ENCODE assay signal across 17 mouse cellular contexts in genomic region chr6:87069195-87069900, GRCm38 (mm10). TPM values are rescaled to one million over a fixed set of nuclear protein-coding genes. Genes with fewer than 3 reads are reported as not detected.
DNase-seq lines count a peak whose midpoint lies in the region; ATAC-seq and TF ChIP-seq lines count a peak whose summit lies in the region.
"Had no signal": no experiment of that assay in that cellular context is flagged by ENCODE, and none has a peak within 500 bp of the region (broad histone marks: within the 10 kb centered on the region; RNA-seq: fewer than 3 reads in every experiment).

No protein-coding gene starts in this region.

- H3K27me3 ChIP-seq in intestine, postnatal 0 days (replicated peaks; ENCODE audit: control insufficient read depth, insufficient read depth, low read length): no peaks in the 10 kb centered on the region
- H3K27me3 ChIP-seq in kidney, embryonic 16.5 days (ENCODE audit: insufficient read depth, low read length): no peaks in the 10 kb centered on the region
- H3K27me3 ChIP-seq: hindbrain, embryonic 15.5 days; neural tube, embryonic 12.5 days; Patski had no signal

- TF ChIP-seq CTCF in intestine, postnatal 0 days (IDR thresholded peaks at IDR 0.05; ENCODE audit: low read depth): no peak

- H3K4me3 ChIP-seq in intestine, postnatal 0 days (ENCODE audit: low read depth, low read length): no peak overlapping the region
- no peak overlapping the region for H3K4me3 ChIP-seq in kidney, embryonic 16.5 days (ENCODE audit: low read length)
- H3K4me3 ChIP-seq: forebrain, embryonic 10.5 days; heart, adult 2 months; hindbrain, embryonic 15.5 days; neural tube, embryonic 12.5 days had no signal

- H3K27ac ChIP-seq in intestine, postnatal 0 days (ENCODE audit: low read depth, low read length): peak overlapping the region; percentile 55
- no peak overlapping the region for H3K27ac ChIP-seq in kidney, embryonic 16.5 days (ENCODE audit: low read length)
- H3K27ac ChIP-seq: forebrain, embryonic 10.5 days; heart, adult 2 months; hindbrain, embryonic 15.5 days; kidney, postnatal 0 days; neural tube, embryonic 12.5 days had no signal

- no peak overlapping the region for H3K4me2 ChIP-seq in intestine, postnatal 0 days (replicated peaks; ENCODE audit: low read depth)
- no peak overlapping the region for H3K4me2 ChIP-seq in kidney, embryonic 16.5 days (replicated peaks; ENCODE audit: low read depth, low read length)
- H3K4me2 ChIP-seq: hindbrain, embryonic 15.5 days; neural tube, embryonic 12.5 days had no signal

- no peaks in the 10 kb centered on the region for H3K4me1 ChIP-seq in intestine, postnatal 0 days (replicated peaks; ENCODE audit: control insufficient read depth, insufficient read depth, low read length)
- H3K4me1 ChIP-seq in kidney, embryonic 16.5 days (ENCODE audit: insufficient read depth, low read length): no peaks in the 10 kb centered on the region
- H3K4me1 ChIP-seq: forebrain, embryonic 10.5 days; hindbrain, embryonic 15.5 days; neural tube, embryonic 12.5 days had no signal

- WGBS in intestine, postnatal 0 days: 19% methylated on average over 7 of the region's 7 CpGs
- WGBS in kidney, embryonic 16.5 days: 79% methylated on average over 7 of the region's 7 CpGs

- H3K9me3 ChIP-seq in intestine, postnatal 0 days (ENCODE audit: control insufficient read depth): no peaks in the 10 kb centered on the region
- no peaks in the 10 kb centered on the region for H3K9me3 ChIP-seq in kidney, embryonic 16.5 days (ENCODE audit: low read length)
- H3K9me3 ChIP-seq: forebrain, embryonic 10.5 days; hindbrain, embryonic 15.5 days; neural tube, embryonic 12.5 days had no signal

- peaks cover 72% of the 10 kb centered on the region for H3K36me3 ChIP-seq in intestine, postnatal 0 days (ENCODE audit: control insufficient read depth, insufficient read depth)
- H3K36me3 ChIP-seq in kidney, embryonic 16.5 days (ENCODE audit: insufficient read depth, low read length): peaks cover 70% of the 10 kb centered on the region

- peak overlapping the region; percentile 22; the same call in 1 of the 2 replicates for H3K9ac ChIP-seq in intestine, postnatal 0 days (ENCODE audit: low read depth, low read length)
- H3K9ac ChIP-seq in kidney, embryonic 16.5 days (replicated peaks; ENCODE audit: low read length): no peak overlapping the region
- H3K9ac ChIP-seq: hindbrain, embryonic 15.5 days; neural tube, embryonic 12.5 days had no signal

- ATAC-seq in intestine, postnatal 0 days: peak; percentile 81
- ATAC-seq in kidney, embryonic 16.5 days (ENCODE audit: low FRiP score, low TSS enrichment): no peak
- ATAC-seq: Patski had no signal

- peak; percentile 71 for DNase-seq in 3T3-L1 (ENCODE audit: low read depth, low spot score)
- peak; percentile 3 for DNase-seq in Muller cell, postnatal 12 days (ENCODE audit: inconsistent ontology term)
- DNase-seq in lung, postnatal 4 days: peak; percentile 53 to 69
- DNase-seq in layer of hippocampus, adult 8-10 months (ENCODE audit: low spot score in 2 of 2): no peak
- DNase-seq in kidney, adult 18-20 months: no peak
- DNase-seq: cerebellum, adult 9-10 months; heart, adult 2 months; heart, postnatal 10 days; layer of hippocampus, adult 9-11 months; midbrain, embryonic 14.5 days had no signal

RNA-seq across cellular contexts. Expression of gene Gfpt1, which starts 26.7 kb away (rescaled TPM):
- polyA plus RNA-seq in intestine, postnatal 0 days (2015; fragmentation: Nextera tagmentation; extraction: Ambion mirVana): 17.5 and 18.8 TPM in 2 replicates
- total RNA-seq in layer of hippocampus, adult 8-10 months (2022): 10 to 100 TPM; 50.6 to 54.4 (median 51.7) TPM
- polyA plus RNA-seq in kidney, embryonic 16.5 days (2015; fragmentation: Nextera tagmentation; extraction: Ambion mirVana): 18.1 and 20.7 TPM in 2 replicates

RNA-seq across cellular contexts. Expression of gene D6Ertd527e, which starts 35.2 kb away (rescaled TPM):
- polyA plus RNA-seq in intestine, postnatal 0 days (2015; fragmentation: Nextera tagmentation; extraction: Ambion mirVana): 0.18 and 0.25 TPM in 2 replicates
- total RNA-seq in layer of hippocampus, adult 8-10 months (2022): not detected
- 0.26 and 0.39 TPM in 2 replicates for polyA plus RNA-seq in kidney, embryonic 16.5 days (2015; fragmentation: Nextera tagmentation; extraction: Ambion mirVana)
- total RNA-seq: heart, adult 2 months; heart, postnatal 10 days had no signal
- polyA plus RNA-seq: midbrain, embryonic 14.5 days; Patski had no signal

Comparison
In these comparisons a context has a peak if more than half of its experiments do, and no peak if none do; other contexts are left out.
1. DNase-seq: peak in 3T3-L1 (single experiment), Muller cell, postnatal 12 days (single experiment) and lung, postnatal 4 days (2 of 2); none in layer of hippocampus, adult 8-10 months (0 of 2) and kidney, adult 18-20 months (single experiment).